19 mouse cellular contexts compared by ENCODE assay signal in the genomic region with DNA sequence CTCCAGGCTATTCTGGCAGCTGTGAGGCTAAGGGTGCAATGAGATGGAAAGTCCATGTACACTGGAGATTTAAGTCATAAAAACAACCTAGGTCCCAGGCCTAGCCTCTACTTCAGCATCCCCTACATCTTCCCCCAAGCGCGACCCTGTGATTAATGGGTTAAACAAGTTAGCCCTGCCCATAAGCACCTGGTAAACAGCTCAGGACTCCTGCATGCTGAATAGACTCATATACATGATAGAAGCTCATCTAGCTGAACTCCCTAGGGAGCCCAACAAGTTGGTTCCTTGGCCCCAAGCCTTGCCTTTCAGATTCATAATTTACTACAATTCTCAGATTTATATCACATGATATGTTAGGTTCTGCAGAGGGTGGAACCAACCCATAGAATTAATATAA. TPM values are rescaled to one million over a fixed set of nuclear protein-coding genes. Genes with fewer than 3 reads are reported as not detected.
DNase-seq lines count a peak whose midpoint lies in the region; TF ChIP-seq lines count a peak whose summit lies in the region.
"Had no signal": no experiment of that assay in that cellular context is flagged by ENCODE, and none has a peak within 500 bp of the region (broad histone marks: within the 10 kb centered on the region; RNA-seq: fewer than 3 reads in every experiment).

No protein-coding gene starts in this region.

- H3K4me1 ChIP-seq in kidney, adult 2 months (ENCODE audit: control insufficient read depth, insufficient read depth, low read length) = no peaks in the 10 kb centered on the region
- H3K4me1 ChIP-seq: hindbrain, embryonic 12.5 days had no signal

- no peaks in the 10 kb centered on the region for H3K27me3 ChIP-seq in kidney, adult 2 months (replicated peaks; ENCODE audit: control insufficient read depth, insufficient read depth, low read length)
- H3K27me3 ChIP-seq: CH12.LX; hindbrain, embryonic 12.5 days had no signal

- H3K36me3 ChIP-seq in kidney, adult 2 months (ENCODE audit: control insufficient read depth, insufficient read depth, low read length) = no peaks in the 10 kb centered on the region
- H3K36me3 ChIP-seq: hindbrain, embryonic 12.5 days had no signal

- TF ChIP-seq POLR2A in kidney, adult 2 months (IDR thresholded peaks at IDR 0.05; ENCODE audit: low read depth, low read length) = no peak

- peak; percentile 40 for DNase-seq in kidney, adult 2 months
- no peak for DNase-seq in kidney, postnatal 10 days
- DNase-seq in kidney, postnatal 25 days = peak; percentile 18 to 37
- DNase-seq in kidney, adult 18-20 months = no peak
- peak; percentile 73 for DNase-seq in R1 (ENCODE audit: low read depth, low spot score)
- DNase-seq in right cerebral cortex, postnatal 14 days = no peak
- DNase-seq in spleen, postnatal 14 days (ENCODE audit: low spot score in 2 of 2) = no peak
- DNase-seq: adrenal gland, postnatal 10 days; adrenal gland, postnatal 36 days; B cell, adult 2 months; cerebellum, adult 18-20 months; cerebellum, adult 9-10 months; cerebellum, postnatal 14 days; forebrain, postnatal 0 days; gastrocnemius, adult 2 months; gastrocnemius, postnatal 14 days; heart, adult 11 months had no signal

- no peak overlapping the region for H3K4me3 ChIP-seq in kidney, adult 2 months (ENCODE audit: insufficient read depth, low read depth, low read length)
- H3K4me3 ChIP-seq: gastrocnemius, adult 2 months; hindbrain, embryonic 12.5 days had no signal

- TF ChIP-seq CTCF in kidney, adult 2 months (conservative IDR thresholded peaks at IDR 0.05; ENCODE audit: insufficient read depth, insufficient read length, low read depth, low read length) = no peak

- WGBS in kidney, adult 2 months = 73% methylated on average over 2 of the region's 2 CpGs

- no peak overlapping the region for H3K27ac ChIP-seq in kidney, adult 2 months (ENCODE audit: insufficient read depth, low read depth, low read length)
- H3K27ac ChIP-seq: gastrocnemius, adult 2 months; hindbrain, embryonic 12.5 days had no signal

RNA-seq across cellular contexts. Expression of a gene that starts 42.0 kb away (rescaled TPM):
- polyA plus RNA-seq in kidney, adult 2 months (2012; rRNA removed) = 10.6 and 12.9 TPM in 2 replicates

Comparison
In these comparisons a context has a peak if more than half of its experiments do, and no peak if none do; other contexts are left out.
1. DNase-seq: peak in kidney, adult 2 months (single experiment), kidney, postnatal 25 days (2 of 2) and R1 (single experiment); none in kidney, postnatal 10 days (single experiment), kidney, adult 18-20 months (single experiment), right cerebral cortex, postnatal 14 days (single experiment) and spleen, postnatal 14 days (0 of 2).